Mouse (Mus musculus) limb, embryonic 14.5 days (tissue): ENCODE measurements at regions not wholly inside any gene's neighbourhood (a gene's known extent, or its start where the extent isn't known, plus 50 kb on each side); places are given as distances from the start of the nearest gene placed in this dataset.

Experiments used
- ATAC-seq: fragments of 200-750 bp; cut with Nextera tagmentation; 2 replicates; pipeline ENCODE4 v1.8.0; 2017; ENCODE audit warnings: low read depth, moderate number of reproducible peaks, moderate TSS enrichment; ENCODE audit not compliant: low FRiP score
- DNase-seq: peaks from one replicate; pipeline ENCODE4 v3.0.0-alpha.2; 2015; ENCODE audit warnings: low spot score
- H3K27ac ChIP-seq: fragments of 300-500 bp; sonication (generic); replicated peaks from 2 replicates; pipeline ENCODE4 v1.5.1; 2014; ENCODE audit warnings: low read depth, mild to moderate bottlenecking, low read length, moderate library complexity, mixed read lengths
- H3K27me3 ChIP-seq: fragments of 300-500 bp; sonication (generic); 2 replicates; pipeline ENCODE4 v1.6.1; 2014; ENCODE audit warnings: low read length, mixed read lengths; ENCODE audit not compliant: control insufficient read depth, insufficient read depth
- H3K36me3 ChIP-seq: fragments of 300-500 bp; sonication (generic); 2 replicates; pipeline ENCODE4 v1.6.1; 2014; ENCODE audit warnings: mild to moderate bottlenecking, low read length, moderate library complexity, mixed read lengths; ENCODE audit not compliant: control insufficient read depth, insufficient read depth
- H3K4me1 ChIP-seq: fragments of 300-500 bp; sonication (generic); 2 replicates; pipeline ENCODE4 v1.6.1; 2014; ENCODE audit warnings: antibody characterized with exemption, low read length, mixed read lengths; ENCODE audit not compliant: control insufficient read depth, insufficient read depth
- H3K4me2 ChIP-seq: fragments of 300-500 bp; sonication (generic); replicated peaks from 2 replicates; pipeline ENCODE4 v1.6.1; 2014; ENCODE audit warnings: low read depth, mild to moderate bottlenecking, low read length, moderate library complexity; ENCODE audit not compliant: severe bottlenecking
- H3K4me3 ChIP-seq: fragments of 300-500 bp; sonication (generic); replicated peaks from 2 replicates; pipeline ENCODE4 v1.5.1; 2014; ENCODE audit warnings: low read length
- H3K9ac ChIP-seq: fragments of 300-500 bp; sonication (generic); 2 replicates; pipeline ENCODE4 v1.6.1; 2014; ENCODE audit warnings: mild to moderate bottlenecking, low read depth, low read length, moderate library complexity; ENCODE audit not compliant: severe bottlenecking
- H3K9me3 ChIP-seq: fragments of 300-500 bp; sonication (generic); 2 replicates; pipeline ENCODE4 v1.6.1; 2016; ENCODE audit warnings: low read length; ENCODE audit not compliant: control insufficient read depth
- POLR2A ChIP-seq: fragments of 200-500 bp; IDR thresholded peaks from 2 replicates; pipeline ENCODE4 v1.8.0; 2012; ENCODE audit warnings: inconsistent platforms, mild to moderate bottlenecking, moderate library complexity, borderline replicate concordance; ENCODE audit not compliant: insufficient read depth, insufficient read length; ENCODE audit errors: extremely low read depth
- whole genome bisulfite sequencing: fragments of 180-500 bp; shearing (Covaris S2); extraction: QIAGEN DNeasy Blood & Tissue Kit; methylation state at CpG from one replicate; pipeline ENCODE4 v1.1.7; 2014; 5-methylcytosine and 5-hydroxymethylcytosine counted together

DNA sequence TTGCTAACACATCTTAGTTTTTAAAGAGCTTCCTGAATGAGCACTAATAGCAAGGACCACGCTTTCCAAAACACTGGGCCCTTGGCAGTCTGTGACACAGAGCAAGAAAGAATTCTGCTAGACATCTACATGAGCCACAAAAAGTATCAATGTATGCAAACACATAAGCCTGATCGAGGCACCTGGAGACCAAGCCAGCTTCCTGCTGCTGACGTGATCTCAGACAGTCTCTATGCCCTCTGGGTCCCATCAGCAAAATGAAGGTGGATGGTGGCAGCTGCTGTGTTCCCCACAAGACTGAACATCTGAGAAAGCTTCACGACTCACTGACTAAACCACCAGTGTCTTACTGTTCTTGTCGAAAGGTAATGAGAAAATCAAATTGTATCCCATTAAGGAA is 77.5 kb downstream of the Qrsl1 start:
- Histone ChIP-seq H3K27me3 (no peaks in the 10 kb centered on the region), H3K36me3 (no peaks in the 10 kb centered on the region), H3K4me2 (no peak overlapping the region), H3K9me3 (no peaks in the 10 kb centered on the region), H3K4me3 (no peak overlapping the region), H3K4me1 (no peaks in the 10 kb centered on the region), H3K9ac (no peak overlapping the region), H3K27ac (no peak overlapping the region)
- TF ChIP-seq POLR2A = no peak
- 65% methylated on average over 5 of the region's 5 CpGs for WGBS
- DNase-seq (no peak), ATAC-seq (no peak)
